Mouse (Mus musculus): ENCODE results near the gene Vmn1r148.
"Not testable (repeated sequence)": the region's sequence is repeated elsewhere in the genome, so short reads cannot be mapped to it uniquely, and the experiment has no call there.

- not testable (repeated sequence) for TF ChIP-seq CTCF (IDR thresholded peaks at IDR 0.05; ENCODE audit: extremely low read depth, insufficient read length, insufficient replicate concordance, low read depth, low read length); POLR2A (IDR thresholded peaks at IDR 0.05; ENCODE audit: low read depth, low read length)
Observed at GRCm38 (mm10) chr7:22413283-22413682, at the start of gene Vmn1r148.
